Mouse (Mus musculus) neural tube, embryonic 11.5 days (tissue): ENCODE data around the gene Adamtsl4. TPM values are rescaled to one million over a fixed set of nuclear protein-coding genes. Genes with fewer than 3 reads are reported as not detected.

Experiments
- ATAC-seq: fragments of 200-750 bp; cut with Nextera tagmentation; 2 replicates; pipeline ENCODE4 v1.8.0; 2017; ENCODE audit warnings: moderate number of reproducible peaks, mild to moderate bottlenecking, moderate TSS enrichment, moderate library complexity; ENCODE audit not compliant: insufficient read depth, low FRiP score, low TSS enrichment
- DNase-seq: peaks from one replicate; pipeline ENCODE4 v3.0.0-alpha.2; 2015; ENCODE audit warnings: low spot score
- H3K27ac ChIP-seq: fragments of 300-500 bp; sonication (generic); 2 replicates; pipeline ENCODE4 v1.5.1; 2014; ENCODE audit warnings: low read depth, mild to moderate bottlenecking, low read length
- H3K27me3 ChIP-seq: fragments of 300-500 bp; sonication (generic); 2 replicates; pipeline ENCODE4 v1.6.1; 2014; ENCODE audit warnings: mild to moderate bottlenecking, low read length, mixed read lengths; ENCODE audit not compliant: control insufficient read depth, insufficient read depth
- H3K36me3 ChIP-seq: fragments of 300-500 bp; sonication (generic); 2 replicates; pipeline ENCODE4 v1.6.1; 2014; ENCODE audit warnings: mild to moderate bottlenecking, low read length, moderate library complexity, mixed read lengths; ENCODE audit not compliant: control insufficient read depth, insufficient read depth
- H3K4me1 ChIP-seq: fragments of 300-500 bp; sonication (generic); 2 replicates; pipeline ENCODE4 v1.6.1; 2014; ENCODE audit warnings: low read length, mixed read lengths; ENCODE audit not compliant: control insufficient read depth, insufficient read depth
- H3K4me2 ChIP-seq: fragments of 300-500 bp; sonication (generic); 2 replicates; pipeline ENCODE4 v1.6.1; 2014; ENCODE audit warnings: low read depth, mild to moderate bottlenecking, moderate library complexity
- H3K4me3 ChIP-seq: fragments of 300-500 bp; sonication (generic); 2 replicates; pipeline ENCODE4 v1.5.1; 2014; ENCODE audit warnings: low read depth, low read length
- H3K9ac ChIP-seq: fragments of 300-500 bp; sonication (generic); 2 replicates; pipeline ENCODE4 v1.6.1; 2014; ENCODE audit warnings: mild to moderate bottlenecking, low read length
- H3K9me3 ChIP-seq: fragments of 300-500 bp; sonication (generic); 2 replicates; pipeline ENCODE4 v1.6.1; 2016; ENCODE audit warnings: low read length; ENCODE audit not compliant: control insufficient read depth
- WGBS: fragments of 180-500 bp; shearing (Covaris S2); extraction: QIAGEN DNeasy Blood & Tissue Kit; methylation state at CpG from one replicate; pipeline ENCODE4 v1.1.7; 2014; 5-methylcytosine and 5-hydroxymethylcytosine counted together
- polyA plus RNA-seq: library from polyadenylated mRNA; unstranded; fragments of >200 nt; fragmentation: Nextera tagmentation; extraction: Ambion mirVana; gene quantifications from 2 replicates; pipeline ENCODE4 v1.2.1, GENCODE M21; 2014

The Adamtsl4 gene
- polyA plus RNA-seq, 1 experiment from 2014 or later = 0.82 TPM

GRCm38 (mm10) chr3:95662724-95663449 is 24.8 kb downstream of the Adamtsl4 start:
- Histone ChIP-seq H3K4me3 (no peak overlapping the region), H3K27me3 (no peaks in the 10 kb centered on the region), H3K9ac (no peak overlapping the region), H3K27ac (no peak overlapping the region), H3K36me3 (peaks cover 6% of the 10 kb centered on the region; the same call in 1 of the 2 replicates), H3K9me3 (no peaks in the 10 kb centered on the region), H3K4me1 (peaks cover 23% of the 10 kb centered on the region), H3K4me2 (no peak overlapping the region)
- 81% methylated on average over 7 of the region's 7 CpGs for WGBS
- ATAC-seq = no peak
- DNase-seq = no peak

GRCm38 (mm10) chr3:95661945-95662715 is 25.6 kb downstream of the Adamtsl4 start:
- no peaks in the 10 kb centered on the region for H3K27me3 ChIP-seq
- H3K4me2 ChIP-seq = no peak overlapping the region
- peaks cover 18% of the 10 kb centered on the region for H3K4me1 ChIP-seq
- ATAC-seq (no peak), DNase-seq (no peak)
- no peak overlapping the region for H3K9ac ChIP-seq
- no peak overlapping the region for H3K4me3 ChIP-seq
- H3K27ac ChIP-seq = no peak overlapping the region
- WGBS = 74% methylated on average over 7 of the region's 7 CpGs
- no peaks in the 10 kb centered on the region for H3K9me3 ChIP-seq
- H3K36me3 ChIP-seq = peaks cover 6% of the 10 kb centered on the region; the same call in 1 of the 2 replicates

GRCm38 (mm10) chr3:95660788-95661478 is 26.8 kb downstream of the Adamtsl4 start:
- Histone ChIP-seq H3K36me3 (peaks cover 6% of the 10 kb centered on the region; the same call in 1 of the 2 replicates), H3K9ac (peak overlapping the region; percentile 99), H3K9me3 (no peaks in the 10 kb centered on the region), H3K27me3 (no peaks in the 10 kb centered on the region), H3K4me2 (peak overlapping the region; percentile 82), H3K27ac (no peak overlapping the region), H3K4me1 (peaks cover 18% of the 10 kb centered on the region), H3K4me3 (peak overlapping the region; percentile 99)
- DNase-seq (no peak), ATAC-seq (no peak)
- 67% methylated on average over 2 of the region's 2 CpGs for WGBS

DNA sequence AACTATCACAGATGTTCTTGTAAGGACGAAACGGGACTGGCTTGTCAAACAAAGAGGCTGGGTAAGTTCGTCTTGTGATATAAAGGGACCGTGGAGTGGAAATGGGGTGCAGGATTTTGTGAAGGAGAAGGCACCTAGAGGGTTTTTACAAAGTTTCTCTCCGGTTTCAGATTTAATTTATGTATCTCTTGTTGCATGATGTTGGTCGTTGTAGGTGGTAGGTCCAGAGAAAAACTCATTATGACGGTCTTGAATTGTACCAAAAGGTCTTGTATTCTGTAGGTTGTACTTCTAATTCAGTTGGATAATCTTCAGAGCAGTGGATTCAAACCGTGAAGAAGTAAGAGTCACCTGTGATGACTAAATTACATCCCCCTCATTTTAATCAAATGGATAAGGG is 27.8 kb downstream of the Adamtsl4 start:
- Histone ChIP-seq H3K27me3 (no peaks in the 10 kb centered on the region), H3K27ac (no peak overlapping the region; the same call in 1 of the 2 replicates), H3K4me3 (peak overlapping the region; percentile 99), H3K9me3 (no peaks in the 10 kb centered on the region), H3K36me3 (peaks cover 6% of the 10 kb centered on the region; the same call in 1 of the 2 replicates), H3K4me1 (peaks cover 18% of the 10 kb centered on the region), H3K4me2 (peak overlapping the region; percentile 82), H3K9ac (peak overlapping the region; percentile 99)
- 2% methylated on average over 8 of the region's 8 CpGs for WGBS
- ATAC-seq (no peak), DNase-seq (no peak)

GRCm38 (mm10) chr3:95658868-95659712 is 28.6 kb downstream of the Adamtsl4 start:
- DNase-seq (peak; percentile 81), ATAC-seq (peak; percentile 72)
- Histone ChIP-seq H3K4me2 (peak overlapping the region; percentile 82), H3K4me3 (peak overlapping the region; percentile 99), H3K36me3 (peaks cover 3% of the 10 kb centered on the region; the same call in 1 of the 2 replicates), H3K9me3 (no peaks in the 10 kb centered on the region), H3K9ac (peak overlapping the region; percentile 99), H3K27me3 (no peaks in the 10 kb centered on the region), H3K27ac (peak overlapping the region; percentile 95), H3K4me1 (peaks cover 18% of the 10 kb centered on the region)
- under 1% methylated on average over 91 of the region's 113 CpGs for WGBS

DNA sequence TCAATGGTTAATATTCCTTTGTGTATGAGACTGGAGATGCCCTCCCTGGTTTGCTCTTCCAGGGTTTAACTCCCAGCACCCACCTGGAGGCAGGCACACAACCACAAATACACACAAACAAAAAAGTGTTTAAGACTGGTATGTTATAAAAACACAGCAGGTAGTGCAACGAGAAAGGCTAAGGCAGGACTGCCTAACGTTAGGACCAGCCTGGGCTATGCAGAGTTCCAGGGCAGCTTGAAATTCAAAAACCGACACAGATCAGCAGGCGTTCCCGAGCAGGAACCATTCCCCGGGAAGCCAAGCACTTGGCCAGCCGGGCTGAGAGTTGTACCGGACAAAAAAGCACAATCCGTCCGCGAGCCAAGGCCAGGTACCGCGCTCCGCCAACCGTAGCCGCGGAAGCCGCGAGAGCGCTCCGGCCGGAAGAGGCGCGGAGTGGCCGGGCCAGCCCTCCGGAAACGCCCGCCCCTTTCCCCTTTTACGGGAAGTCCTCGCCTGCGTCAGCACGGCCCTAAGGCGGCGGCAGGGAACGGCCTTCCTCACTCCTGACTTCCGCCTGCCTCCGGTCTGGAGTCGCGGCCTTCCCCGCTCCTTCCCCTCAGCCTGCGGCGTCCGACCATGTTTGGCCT is 29.4 kb downstream of the Adamtsl4 start, which contains the start of gene Mcl1:
TSS of gene Mcl1 (plus strand) at position 553 of the 632 bp plus-strand sequence.
- H3K9me3 ChIP-seq = no peaks in the 10 kb centered on the region
- peak within 1 kb of the TSS; percentile 95 for H3K27ac ChIP-seq
- peak; percentile 97 for DNase-seq
- ATAC-seq = peak; percentile 97
- H3K4me2 ChIP-seq = peak within 1 kb of the TSS; percentile 82
- H3K4me1 ChIP-seq = peaks cover 18% of the 10 kb centered on the region
- peak within 1 kb of the TSS; percentile 99 for H3K4me3 ChIP-seq
- peaks cover 3% of the 10 kb centered on the region; the same call in 1 of the 2 replicates for H3K36me3 ChIP-seq
- WGBS = under 1% methylated on average over 43 of the region's 43 CpGs
- H3K9ac ChIP-seq = peak within 1 kb of the TSS; percentile 99
- no peaks in the 10 kb centered on the region for H3K27me3 ChIP-seq

GRCm38 (mm10) chr3:95657711-95658110 is 30.0 kb downstream of the Adamtsl4 start:
- no peaks in the 10 kb centered on the region for H3K9me3 ChIP-seq
- no peak overlapping the region for H3K27ac ChIP-seq
- peaks cover 15% of the 10 kb centered on the region for H3K4me1 ChIP-seq
- DNase-seq (no peak), ATAC-seq (no peak)
- peaks cover 3% of the 10 kb centered on the region; the same call in 1 of the 2 replicates for H3K36me3 ChIP-seq
- peak overlapping the region; percentile 82 for H3K4me2 ChIP-seq
- WGBS = 92% methylated on average over 3 of the region's 3 CpGs
- H3K27me3 ChIP-seq = no peaks in the 10 kb centered on the region
- H3K9ac ChIP-seq = no peak overlapping the region
- peak overlapping the region; percentile 99 for H3K4me3 ChIP-seq
